ENCODE assay signal across 8 mouse cellular contexts in genomic region chr2:10825278-10826133, GRCm38 (mm10).
DNase-seq lines count a peak whose midpoint lies in the region; ATAC-seq lines count a peak whose summit lies in the region.

No protein-coding gene starts in this region.

- peak overlapping the region; percentile 43 for H3K4me3 ChIP-seq in intestine, embryonic 15.5 days (replicated peaks)

- peak overlapping the region; percentile 46 for H3K9ac ChIP-seq in intestine, embryonic 15.5 days

- 30% methylated on average over 29 of the region's 29 CpGs for WGBS in intestine, embryonic 15.5 days

- no peaks in the 10 kb centered on the region for H3K9me3 ChIP-seq in intestine, embryonic 15.5 days

- no peak overlapping the region for H3K27ac ChIP-seq in intestine, embryonic 15.5 days

- intact Hi-C loops in gastrocnemius, postnatal 14 days (cut with DNase I; ENCODE audit: low total_unique reads): no loop called here
- intact Hi-C loops in left cerebral cortex, postnatal 14 days (cut with DNase I): loop anchor here (5.0 kb wide), 2 partner anchors 38 to 453 kb away; partner anchors contain the start of gene Sfmbt2

- peak; percentile 26 to 42 for DNase-seq in adrenal gland, adult 18-20 months (ENCODE audit: low spot score in 2 of 2)
- DNase-seq in cerebellum, postnatal 36 days: peak; percentile 64 to 71
- peak; percentile 53 for DNase-seq in gastrocnemius, postnatal 14 days
- DNase-seq in left cerebral cortex, postnatal 14 days (ENCODE audit: low spot score in 2 of 2): peak; percentile 56 to 69
- peak; percentile 70 for DNase-seq in right cerebral cortex, postnatal 14 days

- peak; percentile 80; the same call in 1 of the 2 replicates for ATAC-seq in intestine, embryonic 15.5 days
- peak; percentile 100 for ATAC-seq in megakaryocyte progenitor cell, adult 5-6 weeks (replicated peaks; ENCODE audit: poor library complexity)
- no peak for ATAC-seq in monocyte, adult 5-6 weeks (replicated peaks; ENCODE audit: insufficient number of reproducible peaks, low FRiP score, low TSS enrichment, poor library complexity, severe bottlenecking)

- H3K27me3 ChIP-seq in intestine, embryonic 15.5 days (replicated peaks): no peaks in the 10 kb centered on the region

- H3K36me3 ChIP-seq in intestine, embryonic 15.5 days: no peaks in the 10 kb centered on the region

- H3K4me1 ChIP-seq in intestine, embryonic 15.5 days (replicated peaks): no peaks in the 10 kb centered on the region

- peak overlapping the region; percentile 67 for H3K4me2 ChIP-seq in intestine, embryonic 15.5 days (replicated peaks)
